Mouse (Mus musculus) erythroblast, embryonic 14.5 days (primary cell): Measurements from ENCODE around the gene Actr8. TPM values are rescaled to one million over a fixed set of nuclear protein-coding genes. Genes with fewer than 3 reads are reported as not detected.
A peak's percentile ranks its signal among the peaks of the same experiment; 100 is the strongest.

Source experiments
- H3K27me3 ChIP-seq: 2 replicates; pipeline ENCODE4 v1.6.1; 2012; ENCODE audit warnings: inconsistent platforms; ENCODE audit not compliant: control insufficient read depth
- H3K36me3 ChIP-seq: 2 replicates; pipeline ENCODE4 v1.6.1; 2012; ENCODE audit warnings: mild to moderate bottlenecking, inconsistent platforms; ENCODE audit not compliant: control insufficient read depth
- H3K4me1 ChIP-seq: 2 replicates; pipeline ENCODE4 v1.6.1; 2012; ENCODE audit warnings: inconsistent platforms; ENCODE audit not compliant: control insufficient read depth
- H3K4me3 ChIP-seq: replicated peaks from 2 replicates; pipeline ENCODE3; 2012; ENCODE audit warnings: moderate library complexity, mild to moderate bottlenecking, inconsistent platforms
- H3K9me3 ChIP-seq: 2 replicates; pipeline ENCODE4 v1.6.1; 2012; ENCODE audit warnings: low read length, inconsistent platforms, mixed read lengths; ENCODE audit not compliant: control insufficient read depth
- GATA1 ChIP-seq: IDR thresholded peaks from 2 replicates; pipeline ENCODE4 v1.6.1; 2012; ENCODE audit warnings: low read length, inconsistent platforms, mixed read lengths
- TAL1 ChIP-seq: IDR thresholded peaks from 3 replicates; pipeline ENCODE4 v1.6.1; 2012; ENCODE audit warnings: low read length, inconsistent platforms, mixed read lengths
- polyA plus RNA-seq: library from polyadenylated mRNA; stranded (reverse); fragments of >175 nt; gene quantifications from 2 replicates; pipeline ENCODE4 v1.2.3, GENCODE M21; 2012

Gene Actr8
- polyA plus RNA-seq, 1 experiment, result 2.5 TPM

DNA sequence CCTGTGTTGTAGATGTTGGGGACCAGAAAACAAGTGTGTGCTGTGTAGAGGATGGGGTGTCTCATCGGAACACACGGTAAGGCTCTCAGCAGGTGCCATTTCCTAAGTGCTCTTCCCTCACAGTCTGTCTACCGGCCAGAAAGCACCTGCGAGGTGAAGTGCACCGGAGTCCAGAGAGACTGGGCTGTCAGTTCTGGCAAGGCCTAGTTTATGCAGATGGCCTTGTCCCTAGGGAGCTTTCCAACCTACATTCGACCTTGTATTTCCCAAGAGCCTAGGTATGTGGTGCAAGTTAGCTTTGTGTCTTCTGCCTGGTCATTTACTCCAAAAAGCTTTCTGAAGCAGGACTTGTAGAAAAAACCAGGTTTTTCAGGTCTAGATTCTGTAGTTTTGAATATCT, 9.1 kb downstream of the Actr8 start:
- Histone ChIP-seq H3K36me3 (peaks cover 100% of the 10 kb centered on the region), H3K4me3 (no peak overlapping the region), H3K9me3 (no peaks in the 10 kb centered on the region), H3K27me3 (no peaks in the 10 kb centered on the region), H3K4me1 (no peaks in the 10 kb centered on the region)
- TF ChIP-seq TAL1 (no peak), GATA1 (no peak)

DNA sequence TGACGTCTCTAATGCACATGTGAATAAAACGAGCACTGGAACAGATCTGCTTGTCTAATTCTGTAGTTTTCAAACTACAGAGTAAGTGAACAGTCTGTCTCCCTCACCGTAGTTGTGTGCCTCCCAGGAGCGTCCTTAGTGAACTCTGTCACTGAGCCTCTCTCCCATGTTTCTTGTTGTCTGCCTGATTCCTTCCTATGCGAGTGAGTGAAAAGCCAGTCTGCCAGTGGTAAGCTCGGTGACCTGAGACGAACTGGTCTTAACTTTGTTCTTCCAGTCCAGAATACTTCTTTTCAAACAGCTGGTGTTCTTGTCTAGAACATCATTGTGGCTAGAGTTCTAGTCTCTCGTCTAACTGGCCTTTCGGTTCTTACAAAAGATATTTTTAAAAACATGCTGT, 9.6 kb downstream of the Actr8 start:
- H3K9me3 ChIP-seq, result no peaks in the 10 kb centered on the region
- TF ChIP-seq GATA1 (no peak), TAL1 (no peak)
- peaks cover 100% of the 10 kb centered on the region for H3K36me3 ChIP-seq
- H3K4me3 ChIP-seq, result no peak overlapping the region
- H3K27me3 ChIP-seq, result no peaks in the 10 kb centered on the region
- H3K4me1 ChIP-seq, result no peaks in the 10 kb centered on the region

DNA sequence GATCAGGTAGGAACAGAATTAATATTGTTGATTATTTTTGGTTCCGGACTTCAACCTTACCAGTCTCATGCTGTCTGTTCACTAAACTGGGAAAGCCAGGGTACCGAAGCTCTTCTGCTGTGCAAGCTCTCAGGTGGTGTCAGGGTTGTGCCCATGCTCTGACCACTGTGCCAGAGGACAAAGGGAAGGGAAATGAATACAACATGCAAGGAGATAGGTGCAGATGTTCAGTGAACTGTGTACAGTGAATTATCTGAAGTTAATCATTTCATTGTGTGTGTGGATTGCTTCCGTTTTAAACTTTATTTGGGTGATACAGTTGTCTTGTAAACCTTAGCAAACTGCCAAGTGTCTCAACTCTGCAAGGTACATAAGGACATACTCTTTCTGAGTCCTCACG, 10.2 kb downstream of the Actr8 start:
- TF ChIP-seq TAL1 (no peak), GATA1 (no peak)
- peaks cover 100% of the 10 kb centered on the region for H3K36me3 ChIP-seq
- no peaks in the 10 kb centered on the region for H3K9me3 ChIP-seq
- H3K4me3 ChIP-seq, result no peak overlapping the region
- no peaks in the 10 kb centered on the region for H3K4me1 ChIP-seq
- H3K27me3 ChIP-seq, result no peaks in the 10 kb centered on the region

DNA sequence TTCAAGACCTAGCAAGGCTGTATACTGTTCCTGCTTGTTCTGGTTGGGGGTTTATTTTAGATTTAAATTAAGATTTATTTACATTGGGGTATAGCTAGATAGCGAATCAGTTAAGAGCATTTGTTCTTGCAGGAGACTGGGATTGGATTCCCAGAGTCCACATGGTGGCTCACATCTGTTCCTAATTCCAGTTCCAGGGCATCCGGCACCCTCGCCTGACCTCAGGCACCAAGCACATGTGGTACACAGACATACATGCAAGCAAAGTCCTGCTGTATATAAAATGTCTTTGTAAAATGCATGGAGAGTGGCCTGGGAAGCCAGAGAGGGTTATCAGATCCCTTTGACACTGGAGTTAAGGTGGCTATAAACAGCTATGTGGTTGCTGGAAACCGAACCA, 16.8 kb downstream of the Actr8 start:
- Histone ChIP-seq H3K36me3 (peaks cover 78% of the 10 kb centered on the region), H3K9me3 (no peaks in the 10 kb centered on the region), H3K27me3 (no peaks in the 10 kb centered on the region), H3K4me1 (0 out of 2 replicates have a peak, but pooled peaks cover 2% of the 10 kb centered on the region), H3K4me3 (no peak overlapping the region)
- TF ChIP-seq GATA1, result no peak
- TF ChIP-seq TAL1, result no peak

DNA sequence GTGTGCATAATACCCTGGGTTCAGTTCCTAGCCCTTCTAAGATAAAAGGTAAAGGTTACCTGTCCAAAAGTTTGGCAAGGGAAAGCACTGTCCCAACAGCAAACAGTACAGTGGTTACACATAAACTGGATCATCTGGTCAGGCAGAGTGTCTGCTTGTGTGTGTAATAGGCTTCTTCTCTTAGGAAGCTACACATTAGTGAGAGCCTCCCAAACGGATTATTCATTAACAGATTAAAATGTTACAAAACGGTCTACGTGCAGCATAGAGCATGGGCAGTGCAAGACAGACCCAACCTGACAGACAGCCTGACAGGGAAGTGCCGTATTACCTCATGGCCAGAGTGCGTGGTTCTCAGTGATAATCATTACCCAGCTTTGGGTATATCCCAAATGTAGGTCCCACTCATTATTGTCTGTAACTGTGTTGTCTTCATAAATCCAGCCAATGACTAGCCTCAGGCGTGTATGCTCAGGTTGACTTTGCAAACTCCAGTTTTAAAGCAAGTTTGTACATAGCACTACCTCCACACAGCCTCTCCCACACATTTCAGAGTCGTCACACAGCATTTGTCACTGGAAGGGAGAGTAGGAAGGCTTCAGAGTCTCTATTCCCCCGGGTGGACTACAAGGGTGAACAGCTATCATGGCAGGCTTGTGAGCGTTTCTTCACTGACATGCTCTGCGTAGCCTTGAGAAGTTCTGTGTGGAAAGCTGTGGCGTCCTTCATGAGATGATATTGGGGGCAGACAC, 18.0 kb downstream of the Actr8 start:
- Histone ChIP-seq H3K4me3 (no peak overlapping the region), H3K27me3 (no peaks in the 10 kb centered on the region), H3K9me3 (no peaks in the 10 kb centered on the region), H3K36me3 (peaks cover 66% of the 10 kb centered on the region), H3K4me1 (0 out of 2 replicates have a peak, but pooled peaks cover 2% of the 10 kb centered on the region)
- TF ChIP-seq TAL1 (no peak), GATA1 (no peak)

DNA sequence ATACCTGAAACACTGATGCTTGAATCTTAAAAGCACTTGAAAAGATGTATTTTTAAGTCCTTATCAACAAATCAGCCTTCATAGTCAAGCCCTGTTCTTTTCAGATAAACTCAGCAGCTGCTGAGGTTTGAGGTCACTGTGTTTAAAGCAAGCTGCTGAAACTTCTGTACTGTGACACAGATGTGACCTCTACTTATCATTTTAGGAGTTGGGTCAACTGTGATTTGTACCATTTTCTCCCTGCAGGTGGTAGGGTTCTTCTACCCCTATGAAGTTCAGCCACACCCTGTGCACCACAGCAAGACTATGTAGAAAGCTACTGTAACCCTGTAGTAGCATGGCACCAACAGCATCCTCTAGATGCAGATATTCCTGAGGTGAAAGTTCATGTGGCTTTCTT, 19.2 kb downstream of the Actr8 start:
- Histone ChIP-seq H3K4me1 (0 out of 2 replicates have a peak, but pooled peaks cover 2% of the 10 kb centered on the region), H3K27me3 (no peaks in the 10 kb centered on the region), H3K9me3 (no peaks in the 10 kb centered on the region), H3K4me3 (no peak overlapping the region), H3K36me3 (peaks cover 54% of the 10 kb centered on the region)
- TF ChIP-seq GATA1 (no peak), TAL1 (no peak)

DNA sequence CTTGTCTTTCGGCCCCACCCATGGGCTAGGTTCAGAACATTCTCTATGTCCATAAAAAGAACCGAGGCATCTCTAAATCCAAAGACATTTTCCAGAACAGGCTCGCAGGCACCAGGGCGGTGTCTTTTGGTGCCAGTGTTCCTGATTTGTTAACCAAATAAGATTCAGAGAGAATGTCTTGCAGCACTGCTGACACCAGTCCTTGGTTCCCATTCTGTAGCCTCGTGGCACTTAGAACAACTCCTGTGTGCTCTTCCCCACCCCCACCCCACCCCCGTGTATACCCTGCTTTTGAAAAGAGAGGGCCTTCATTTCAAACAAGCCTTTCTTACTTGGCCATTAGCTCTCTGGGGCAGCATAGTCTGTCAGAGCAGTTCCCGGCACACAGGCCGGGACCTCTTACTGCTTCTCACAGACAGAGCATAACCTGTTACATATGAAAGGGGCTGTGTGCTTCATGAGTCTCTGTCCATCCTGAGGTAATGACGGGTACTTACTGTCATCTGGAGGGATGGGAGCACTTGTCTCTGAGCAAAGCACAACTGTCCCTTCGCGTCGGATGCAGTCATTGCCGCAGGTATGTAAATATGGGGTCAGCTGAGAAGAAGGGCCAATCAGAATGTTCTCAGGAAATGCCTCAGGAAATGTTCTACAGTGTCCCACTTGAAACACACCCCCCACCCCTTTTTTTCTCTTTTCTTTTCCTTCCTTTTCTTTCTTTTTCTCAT, 20.8 kb downstream of the Actr8 start:
- Histone ChIP-seq H3K9me3 (no peaks in the 10 kb centered on the region), H3K4me3 (no peak overlapping the region), H3K27me3 (no peaks in the 10 kb centered on the region), H3K4me1 (no peaks in the 10 kb centered on the region), H3K36me3 (peaks cover 38% of the 10 kb centered on the region)
- TF ChIP-seq GATA1, result no peak
- TF ChIP-seq TAL1, result no peak

DNA sequence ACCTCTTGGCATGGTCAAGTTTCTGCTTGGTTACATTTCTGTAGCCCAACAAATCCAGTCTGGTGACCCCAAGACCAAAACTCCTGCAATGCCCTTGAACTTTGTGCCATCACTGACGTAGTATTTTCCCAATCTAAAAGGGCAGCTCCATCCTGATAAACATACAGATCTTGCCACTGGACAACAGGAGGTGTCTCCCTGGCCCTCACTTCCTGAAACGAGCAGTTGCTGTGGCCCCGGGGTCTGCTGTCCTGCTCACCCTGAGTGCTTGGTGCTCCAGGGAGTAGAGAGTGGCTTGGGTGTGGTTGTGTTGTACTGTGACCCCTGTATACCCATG, 21.3 kb downstream of the Actr8 start:
- Histone ChIP-seq H3K4me1 (no peaks in the 10 kb centered on the region), H3K36me3 (peaks cover 33% of the 10 kb centered on the region), H3K4me3 (no peak overlapping the region), H3K9me3 (no peaks in the 10 kb centered on the region), H3K27me3 (no peaks in the 10 kb centered on the region)
- TF ChIP-seq GATA1 (no peak), TAL1 (no peak)

DNA sequence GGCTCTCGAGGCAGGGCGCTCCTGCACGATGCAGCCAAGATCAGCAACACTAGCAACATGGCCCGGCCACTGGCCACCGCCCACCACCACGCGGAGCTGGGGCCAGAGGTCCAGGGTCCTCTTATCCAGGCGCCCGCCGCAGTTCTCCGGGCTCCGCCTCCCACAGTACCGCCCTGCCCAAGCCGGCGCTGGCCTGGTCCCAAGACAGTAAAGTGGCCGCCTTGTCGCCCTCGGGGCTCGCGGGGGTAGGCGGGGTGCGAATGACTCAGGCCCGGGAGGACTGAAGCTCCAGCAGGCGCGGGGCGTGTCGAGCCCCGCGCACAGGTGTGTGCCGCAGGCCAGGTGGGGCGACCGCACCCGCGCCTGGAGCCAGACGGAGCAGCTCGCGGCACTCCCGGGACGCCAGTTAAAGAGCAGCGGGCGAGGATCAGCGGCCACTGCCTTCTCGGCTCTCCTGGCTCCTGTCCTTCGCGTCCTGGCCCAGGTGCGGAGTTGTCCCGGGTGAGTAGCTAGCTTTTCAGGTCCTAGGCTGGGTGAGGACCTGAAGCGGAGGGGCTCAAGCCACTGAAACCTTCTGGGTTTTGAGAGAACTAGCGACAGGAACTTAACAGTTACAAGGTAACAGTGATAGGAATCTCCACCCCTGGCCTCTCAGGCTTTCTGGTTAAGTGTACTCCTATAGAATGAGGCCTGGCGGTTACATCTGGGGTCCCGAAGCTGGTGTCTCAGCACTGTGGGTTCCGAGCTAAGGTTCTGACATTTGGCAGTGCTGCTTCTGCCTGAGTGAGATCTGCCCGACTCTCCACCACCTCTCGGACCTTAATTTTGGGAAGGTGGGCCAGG, 30.8 kb downstream of the Actr8 start, which contains the start of the genes Il17rb and Chdh:
Il17rb (minus strand) TSS at position 164 of the 843 bp plus-strand sequence.
Chdh (plus strand) TSS at position 291 of the 843 bp plus-strand sequence.
- TF ChIP-seq GATA1, result no peak
- no peak for TF ChIP-seq TAL1
- Histone ChIP-seq H3K4me3 (peak within 1 kb of the TSS; percentile 40), H3K36me3 (no peaks in the 10 kb centered on the region), H3K9me3 (no peaks in the 10 kb centered on the region), H3K4me1 (no peaks in the 10 kb centered on the region), H3K27me3 (peaks cover 27% of the 10 kb centered on the region)
